Mouse (Mus musculus) right cerebral cortex, postnatal 14 days (tissue): ENCODE data around the gene Cdr2.
A peak's percentile ranks its signal among the peaks of the same experiment; 100 is the strongest.
"Not testable (repeated sequence)": the region's sequence is repeated elsewhere in the genome, so short reads cannot be mapped to it uniquely, and the experiment has no call there.

ENCODE experiments used
- DNase-seq: peaks from one replicate; pipeline ENCODE4 v3.0.0; 2022

The Cdr2 gene

DNA sequence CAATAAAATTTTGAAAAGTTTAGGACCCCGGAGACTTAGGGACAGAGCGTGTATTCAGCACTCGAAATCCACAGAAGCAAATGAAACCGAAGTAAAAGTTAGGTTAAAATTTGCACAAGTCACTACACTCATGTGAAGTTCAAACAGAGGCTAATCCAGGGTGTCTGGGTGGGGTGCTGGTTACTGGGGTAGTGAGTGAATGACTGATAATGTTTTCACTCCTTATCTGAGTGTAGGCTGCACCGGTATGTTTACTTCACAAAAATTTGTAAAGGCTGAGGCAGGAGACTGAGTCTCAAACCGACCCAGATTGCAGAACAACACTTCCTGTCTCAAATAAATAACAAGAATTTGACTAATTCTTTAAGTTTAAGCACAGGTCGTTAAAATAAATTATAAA lies 12.9 kb downstream of the Cdr2 start:
- DNase-seq: no peak

DNA sequence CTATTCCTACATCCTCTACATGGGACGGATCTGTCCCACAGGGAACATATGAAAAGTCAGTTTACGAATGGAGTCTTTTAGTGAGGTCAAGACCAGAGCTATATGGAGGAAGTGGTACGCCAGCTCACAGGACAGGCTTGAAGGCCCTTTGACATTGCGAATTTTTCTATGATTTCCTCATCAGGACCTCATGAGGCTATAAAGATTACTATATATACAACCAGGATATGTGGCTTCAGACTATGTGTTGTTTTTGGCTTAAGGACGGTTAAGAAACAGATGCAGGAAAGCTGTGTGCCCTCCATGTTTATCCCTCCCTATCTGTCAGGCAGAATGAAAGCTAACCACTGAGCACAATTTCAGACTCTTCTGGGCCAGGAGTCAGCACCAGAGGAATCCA lies 19.0 kb downstream of the Cdr2 start:
- no peak for DNase-seq

DNA sequence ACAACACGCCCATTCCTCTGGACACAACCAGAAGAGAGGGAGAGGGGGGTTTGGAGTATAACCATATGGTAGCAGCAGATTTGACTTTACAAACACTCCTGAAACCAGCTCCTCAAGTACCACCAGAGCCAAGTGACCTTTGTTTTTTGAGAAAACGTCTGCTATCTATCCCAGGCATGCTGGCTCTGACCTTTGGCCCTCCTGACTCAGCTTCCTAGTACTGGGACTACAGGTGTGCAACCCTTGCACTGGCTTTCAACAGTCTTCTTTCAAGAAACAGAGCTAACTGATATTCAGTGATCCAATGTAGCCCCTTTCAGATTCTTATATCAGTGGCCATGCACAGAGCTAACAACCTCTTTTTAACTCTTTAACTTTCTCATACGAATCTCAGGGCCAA lies 20.2 kb downstream of the Cdr2 start:
- DNase-seq: no peak

DNA sequence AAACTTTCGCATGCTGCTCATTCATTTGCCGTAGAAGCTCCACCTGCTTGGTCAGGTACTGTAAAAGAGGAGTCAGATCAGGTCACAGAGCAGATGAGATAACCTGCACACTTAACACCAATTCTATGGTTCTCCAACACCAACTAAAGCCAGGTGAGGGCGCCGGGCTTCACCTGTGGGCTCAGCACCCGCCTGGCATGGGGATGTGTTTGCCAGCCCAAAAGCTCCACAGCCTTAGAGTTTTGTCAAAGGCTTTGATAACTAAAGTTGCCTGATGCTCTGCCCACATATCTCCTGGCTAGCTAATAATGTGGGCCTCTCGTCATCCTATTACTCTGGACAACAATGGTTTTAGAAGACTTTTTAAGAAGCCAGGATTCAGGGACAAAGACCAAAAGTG lies 21.5 kb downstream of the Cdr2 start:
- no peak for DNase-seq

DNA sequence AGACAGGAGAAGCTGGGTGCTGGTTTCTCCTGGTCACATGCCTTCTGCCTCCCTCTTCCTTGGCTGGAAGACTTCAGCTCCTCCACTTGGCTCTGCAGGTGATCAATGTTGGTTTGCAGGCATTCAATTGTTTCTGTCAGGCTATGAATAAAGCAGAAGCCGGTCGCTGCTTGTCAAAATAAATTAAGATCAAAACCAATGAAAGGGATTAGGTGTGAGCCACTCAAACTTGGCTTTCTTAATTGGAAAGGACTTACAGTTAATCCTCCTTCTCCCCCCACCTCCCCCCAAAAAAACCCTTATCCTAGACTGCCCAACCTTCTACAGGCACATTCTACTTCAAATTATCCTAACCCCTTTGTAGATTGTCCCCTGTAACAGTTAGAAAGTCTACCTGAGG lies 22.0 kb downstream of the Cdr2 start:
- DNase-seq: no peak

DNA sequence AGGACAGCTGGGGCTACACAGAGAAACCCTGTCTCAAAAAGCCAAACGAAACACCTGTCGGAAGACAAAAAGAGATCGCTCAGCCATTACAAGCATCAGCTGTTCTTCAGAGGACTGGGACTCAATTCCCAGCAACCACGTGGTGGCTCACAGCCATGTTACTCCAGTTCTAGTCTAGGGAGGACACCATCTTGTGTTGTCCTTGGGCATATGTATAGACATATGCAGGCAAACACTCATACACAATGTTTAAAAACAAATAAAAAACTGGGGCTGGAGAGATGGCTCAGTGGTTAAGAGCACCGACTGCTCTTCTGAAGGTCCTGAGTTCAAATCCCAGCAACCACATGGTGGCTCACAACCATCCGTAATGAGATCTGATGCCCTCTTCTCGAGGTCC lies 28.5 kb downstream of the Cdr2 start:
- not testable (repeated sequence) for DNase-seq

DNA sequence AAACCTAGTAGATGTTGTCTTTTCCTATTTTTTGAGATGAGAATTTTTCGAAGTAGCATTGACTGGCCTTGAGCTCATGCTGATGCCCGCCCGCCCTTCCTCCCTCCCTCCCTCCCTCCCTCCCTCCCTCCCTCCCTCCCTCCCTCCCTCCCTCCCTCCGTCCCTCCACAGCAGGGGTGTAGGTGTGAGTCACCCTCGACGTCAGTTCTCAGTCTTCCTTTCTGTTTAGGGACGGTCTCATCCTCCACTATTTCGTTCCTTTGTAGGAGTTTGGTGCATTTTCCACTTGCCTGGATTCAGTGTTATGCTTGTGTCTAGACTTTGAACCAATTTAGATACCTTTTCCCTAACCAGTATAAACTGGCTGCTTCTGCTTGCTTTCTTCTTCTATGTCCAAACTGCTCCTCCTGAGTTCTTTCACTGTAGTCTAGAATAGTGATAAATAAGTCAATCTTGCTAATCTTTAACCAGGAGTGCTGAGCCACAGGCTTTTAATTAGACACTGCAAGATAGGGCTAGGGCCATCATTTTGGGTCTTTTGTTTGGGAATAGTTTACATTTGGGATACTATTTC lies 38.1 kb downstream of the Cdr2 start:
- DNase-seq: no peak

DNA sequence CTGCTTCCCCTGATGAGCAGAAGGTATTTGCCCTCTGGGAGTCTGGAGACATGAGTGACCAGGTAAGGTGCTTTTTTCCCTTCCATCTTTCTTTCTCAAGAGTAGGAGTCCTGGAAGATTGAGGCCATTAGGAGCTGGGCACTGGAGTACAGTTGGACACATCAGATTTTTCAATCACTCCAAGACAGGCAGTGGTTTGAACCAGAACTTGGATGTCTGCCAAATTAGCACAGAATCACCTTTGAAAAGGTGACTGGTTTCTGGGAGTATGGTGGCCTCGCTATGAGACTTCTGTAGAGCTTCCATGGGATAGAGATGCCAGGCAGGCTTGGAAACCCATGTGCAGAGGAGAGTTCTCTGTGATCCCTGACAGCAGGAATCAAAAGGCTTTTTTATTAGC lies 39.6 kb downstream of the Cdr2 start:
- DNase-seq: no peak

DNA sequence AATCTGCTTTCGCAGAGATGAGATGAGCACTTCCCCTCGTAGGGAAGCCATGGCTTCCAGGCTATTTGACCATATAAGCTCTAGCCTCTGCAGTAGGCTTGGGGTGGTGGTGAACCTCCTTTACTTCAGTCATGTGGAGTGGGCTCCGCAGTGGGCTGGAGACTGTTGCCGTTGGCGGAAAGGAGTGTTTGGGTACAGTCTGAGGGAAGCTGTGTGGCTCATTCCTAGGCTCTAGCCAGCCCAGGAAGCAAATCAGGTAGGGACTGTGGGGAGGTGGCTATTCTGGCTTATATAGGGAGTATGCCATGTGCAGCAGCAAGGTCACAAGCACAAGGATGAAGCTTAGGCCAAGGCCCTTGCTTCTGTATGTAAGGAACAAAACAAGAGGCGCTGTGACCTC lies 40.9 kb downstream of the Cdr2 start:
- no peak for DNase-seq

DNA sequence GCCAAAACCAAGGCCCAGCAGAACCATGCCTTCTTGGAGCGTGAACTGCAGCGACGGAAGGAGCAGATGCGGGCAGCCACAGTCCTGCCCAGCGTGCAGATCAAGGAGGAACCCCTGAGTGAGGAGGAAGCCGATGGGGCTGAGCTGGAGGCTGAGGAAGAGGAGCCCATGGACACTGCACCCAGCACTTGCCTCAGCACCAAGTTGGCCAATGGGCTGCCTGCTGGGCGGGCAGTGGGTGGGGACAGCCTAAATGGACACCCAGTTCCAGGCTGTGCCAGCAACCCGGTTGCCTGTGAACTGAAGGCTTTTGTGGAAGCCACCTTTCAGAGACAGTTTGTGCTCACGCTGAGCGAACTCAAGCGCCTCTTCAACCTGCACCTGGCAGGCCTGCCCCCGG lies 41.8 kb downstream of the Cdr2 start:
- no peak for DNase-seq

DNA sequence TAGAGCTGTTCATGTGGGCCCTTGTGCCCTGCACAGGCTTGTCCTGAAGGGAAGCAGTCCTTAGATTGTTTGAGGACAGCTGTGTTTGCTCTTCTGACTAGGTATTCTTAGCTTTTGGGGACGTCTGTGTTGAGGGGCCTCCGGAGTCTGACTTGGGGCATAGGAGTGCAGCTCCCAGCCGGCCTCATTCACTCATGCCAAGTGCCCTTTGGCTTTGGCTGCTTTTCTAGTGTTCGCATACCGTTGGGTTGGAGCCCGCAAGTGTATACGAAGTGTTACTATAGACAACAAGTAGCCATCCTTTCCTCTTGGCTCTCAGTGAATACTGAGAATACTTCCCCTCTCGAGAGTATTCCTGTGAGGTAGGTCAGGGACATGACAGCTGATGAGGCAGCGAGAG lies 43.9 kb downstream of the Cdr2 start:
- no peak for DNase-seq

DNA sequence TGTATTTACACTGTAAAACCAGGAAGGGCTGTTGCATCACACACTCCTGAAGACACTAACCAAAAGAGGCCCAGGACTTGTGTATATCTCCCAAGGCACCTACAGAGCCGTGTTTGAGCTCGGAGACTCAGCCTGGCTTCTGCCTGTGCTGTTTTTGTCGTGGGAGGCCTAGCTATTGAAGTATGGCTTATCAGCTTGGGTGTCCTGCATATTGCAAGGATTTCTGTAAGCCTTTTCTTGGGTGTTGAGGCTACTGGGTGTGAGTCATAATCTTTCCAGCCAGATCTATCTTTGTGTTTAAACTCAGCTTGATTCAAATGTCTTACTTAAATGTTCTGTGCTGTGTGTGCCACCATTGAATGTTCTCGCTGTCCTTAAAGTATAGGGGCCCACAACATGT lies 45.6 kb downstream of the Cdr2 start:
- no peak for DNase-seq

DNA sequence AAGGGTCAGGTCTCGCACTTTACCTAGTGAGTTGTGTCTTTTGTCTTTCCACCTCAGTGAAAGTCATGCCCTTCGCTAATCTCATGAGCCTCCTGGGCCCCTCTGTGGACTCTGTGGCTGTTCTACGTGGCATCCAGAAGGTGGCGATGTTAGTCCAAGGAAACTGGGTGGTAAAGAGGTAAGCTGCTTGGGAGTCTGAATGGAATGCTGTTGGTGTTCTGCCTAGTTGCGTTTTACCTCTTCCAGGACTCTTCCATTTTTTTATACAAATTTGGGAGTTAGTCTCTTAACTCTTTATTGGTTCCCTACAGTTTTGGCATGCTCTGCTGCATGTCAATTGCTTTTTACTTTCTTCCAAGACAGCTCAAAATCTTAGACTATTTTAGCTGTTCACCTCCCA lies 47.4 kb downstream of the Cdr2 start:
- DNase-seq: peak; percentile 21

DNA sequence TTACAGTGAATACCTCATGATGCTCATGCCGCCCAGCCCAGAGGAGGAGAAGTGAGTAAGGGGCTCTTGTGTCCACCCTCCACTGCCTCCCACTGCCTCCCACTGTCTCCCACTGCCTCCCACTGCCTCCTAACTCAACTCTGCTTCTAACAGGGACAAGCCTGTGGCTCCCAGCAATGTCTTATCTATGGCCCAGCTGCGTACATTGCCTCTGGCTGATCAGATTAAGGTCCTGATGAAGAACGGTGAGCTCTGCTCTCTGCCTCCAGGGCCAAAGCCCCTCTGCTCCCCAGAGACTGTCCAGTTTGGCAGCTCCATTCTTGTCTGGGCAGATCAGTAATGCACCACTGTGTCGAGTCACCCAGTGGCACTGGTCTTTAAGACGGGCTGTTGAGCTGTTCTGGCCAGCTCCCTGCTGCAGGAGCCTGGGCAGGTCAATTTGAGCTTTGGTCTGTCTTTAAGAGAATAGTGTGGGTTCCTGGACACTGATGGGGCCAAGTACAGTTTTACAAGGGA lies 48.4 kb downstream of the Cdr2 start:
- DNase-seq: no peak

DNA sequence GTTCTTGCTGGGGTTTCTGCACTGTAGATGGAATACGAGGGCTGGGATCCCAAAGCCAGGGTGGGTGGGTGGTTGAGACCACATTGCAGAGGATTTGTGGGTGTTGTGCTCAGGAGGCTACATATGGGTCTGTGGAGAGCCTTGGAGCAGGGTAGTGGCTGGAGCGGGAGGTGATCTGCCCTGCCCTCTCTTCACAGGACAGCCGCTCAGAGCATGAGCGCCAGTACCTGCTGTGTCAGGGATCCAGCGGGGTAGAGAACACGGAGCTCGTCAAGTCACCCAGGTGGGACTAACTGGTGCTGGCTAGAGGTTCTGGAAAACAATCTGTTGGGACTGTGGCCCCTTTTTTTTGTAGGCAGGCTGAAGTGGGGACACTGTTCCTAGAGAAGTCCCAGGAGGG lies 49.0 kb downstream of the Cdr2 start:
- no peak for DNase-seq

DNA sequence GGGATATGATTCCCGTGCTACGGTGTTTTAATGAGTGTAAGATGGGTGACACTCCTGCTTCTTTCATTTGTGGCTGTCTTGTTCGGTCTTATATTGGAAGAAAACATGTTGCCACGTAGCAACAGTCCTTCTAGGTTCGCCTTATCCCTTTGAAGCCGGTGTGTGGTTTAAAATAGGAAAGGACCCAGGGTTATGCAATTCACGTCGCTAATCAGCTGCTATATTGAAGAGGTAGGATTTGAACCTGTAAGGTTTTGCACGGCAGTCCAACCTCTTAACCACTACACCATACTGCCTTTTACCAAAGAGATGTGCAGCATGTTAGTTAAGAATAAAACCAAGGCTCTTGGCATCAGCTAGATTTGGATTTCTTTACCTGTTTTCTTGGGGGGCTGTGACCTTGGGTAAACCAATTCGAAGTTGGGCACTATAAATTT lies 63.6 kb downstream of the Cdr2 start:
- DNase-seq: no peak

DNA sequence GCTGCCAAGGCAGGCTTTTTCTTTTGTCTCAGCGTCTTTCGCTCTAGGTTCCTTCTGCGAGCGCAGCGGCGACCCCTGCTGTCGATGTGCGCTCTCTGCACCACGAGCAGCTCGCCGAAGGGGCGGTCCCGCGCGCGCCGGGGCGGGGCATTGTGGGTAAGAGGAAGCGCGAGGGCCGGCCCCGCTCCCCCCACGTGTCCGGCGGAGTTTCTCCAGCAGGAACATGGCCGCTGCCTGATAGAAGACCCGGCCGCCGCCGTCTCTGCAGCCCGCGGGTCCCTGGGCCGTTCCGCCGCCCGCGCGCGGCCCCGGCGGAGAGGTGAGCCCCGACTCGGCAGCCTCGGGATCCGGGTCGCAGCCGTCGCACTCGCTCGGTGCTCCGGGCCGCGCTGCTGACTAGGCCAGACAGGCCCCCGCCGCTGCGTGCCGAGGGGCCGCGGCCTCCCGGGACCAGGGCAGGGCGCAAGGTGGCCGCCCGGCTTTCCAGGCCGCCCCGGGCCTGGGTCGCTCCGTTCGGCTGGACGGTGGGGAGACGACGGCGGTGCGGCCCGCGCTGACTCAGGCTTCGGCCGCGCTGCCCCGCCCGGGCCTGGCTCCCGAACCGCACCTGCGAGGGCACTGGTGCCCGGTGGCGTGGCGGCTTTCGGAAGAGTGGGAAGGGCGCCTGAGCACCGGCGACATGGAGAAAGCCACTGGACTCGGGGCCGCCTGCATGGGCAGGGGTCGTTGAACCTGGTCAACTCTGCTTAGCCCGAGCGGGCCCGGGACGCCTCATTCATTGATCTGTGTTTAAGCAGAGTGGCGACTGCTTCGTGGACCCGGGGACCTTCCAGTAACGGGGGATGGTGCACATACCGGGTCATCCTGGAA lies 64.3 kb downstream of the Cdr2 start, which contains the start of gene Polr3e:
Gene Polr3e, plus strand, starts transcription at position 153 of the 870 bp plus-strand sequence.
- DNase-seq: peak; percentile 99

DNA sequence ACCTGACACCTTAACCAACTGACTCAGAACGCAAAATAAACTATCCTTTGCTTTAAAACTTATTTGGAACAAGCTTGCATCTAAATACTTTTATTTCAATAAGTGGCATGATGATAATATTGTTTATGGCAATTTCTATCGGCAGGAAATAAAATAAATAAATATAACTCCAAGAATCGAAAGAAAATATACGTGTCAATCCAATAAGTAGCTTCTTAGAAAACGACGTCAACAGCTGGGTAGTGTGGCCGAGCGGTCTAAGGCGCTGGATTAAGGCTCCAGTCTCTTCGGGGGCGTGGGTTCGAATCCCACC lies 64.9 kb downstream of the Cdr2 start:
- DNase-seq: no peak

DNA sequence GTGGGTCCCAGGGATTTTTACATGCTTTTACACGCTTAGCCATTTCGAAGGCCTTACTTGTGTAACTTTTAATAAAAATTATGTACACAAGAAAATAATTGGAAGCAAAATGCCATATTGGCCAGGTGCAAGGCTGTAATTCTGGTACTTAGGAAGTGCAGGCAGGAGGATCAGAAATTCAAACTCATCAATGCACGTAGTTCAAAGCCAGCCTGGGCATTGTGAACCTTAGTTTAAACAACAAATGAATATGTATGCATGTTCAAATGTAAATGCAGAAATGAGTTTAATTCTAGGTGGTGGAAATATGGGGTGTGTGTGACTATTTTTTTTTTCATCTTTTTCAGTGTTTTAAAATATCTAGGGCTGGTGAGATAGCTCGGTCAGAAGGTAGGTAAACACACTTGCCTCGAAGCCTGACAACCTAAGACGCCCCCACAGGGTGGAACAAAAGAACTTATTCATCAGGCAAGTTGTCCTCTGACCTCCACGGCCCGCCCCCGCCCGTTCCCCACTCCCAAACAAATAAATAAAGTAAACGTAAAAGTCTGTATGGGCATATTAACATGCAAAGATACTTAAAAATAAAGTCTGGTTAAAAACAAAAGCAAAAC lies 65.7 kb downstream of the Cdr2 start:
- DNase-seq: no peak

DNA sequence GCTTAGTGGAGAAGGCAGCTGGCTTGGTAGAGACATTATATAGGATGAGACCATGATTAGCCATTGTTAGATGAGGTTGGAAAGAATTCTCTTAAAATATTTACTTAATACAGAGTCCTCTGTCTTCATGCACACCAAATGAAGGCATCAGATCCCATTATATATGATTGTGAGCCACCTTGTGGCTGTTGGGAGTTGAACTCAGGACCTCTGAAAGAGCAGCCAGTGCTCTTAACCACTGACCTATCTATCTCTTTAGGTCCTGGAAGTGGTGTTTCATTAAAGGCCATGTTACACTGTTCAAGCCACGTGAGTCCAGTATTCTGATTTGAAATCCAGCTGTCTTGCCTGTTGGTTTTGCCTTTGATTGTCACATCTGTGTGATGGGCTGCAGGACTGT lies 68.8 kb downstream of the Cdr2 start:
- DNase-seq: no peak

DNA sequence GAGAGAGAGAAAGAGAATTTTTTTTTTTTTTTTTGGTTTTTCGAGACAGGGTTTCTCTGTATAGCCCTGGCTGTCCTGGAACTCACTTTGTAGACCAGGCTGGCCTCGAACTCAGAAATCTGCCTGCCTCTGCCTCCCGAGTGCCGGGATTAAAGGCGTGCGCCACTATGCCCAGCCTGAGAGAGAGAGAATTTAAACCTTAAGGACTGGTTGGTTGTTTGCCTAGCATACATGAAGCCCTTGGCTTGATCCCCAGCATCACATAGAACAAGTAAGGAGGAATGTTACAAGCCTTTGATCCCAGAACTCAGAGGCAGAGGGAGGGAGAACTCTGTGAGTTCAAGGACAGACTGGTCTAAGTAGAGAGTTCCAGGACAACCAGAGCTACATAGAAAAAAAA lies 70.8 kb downstream of the Cdr2 start:
- DNase-seq: not testable (repeated sequence)

DNA sequence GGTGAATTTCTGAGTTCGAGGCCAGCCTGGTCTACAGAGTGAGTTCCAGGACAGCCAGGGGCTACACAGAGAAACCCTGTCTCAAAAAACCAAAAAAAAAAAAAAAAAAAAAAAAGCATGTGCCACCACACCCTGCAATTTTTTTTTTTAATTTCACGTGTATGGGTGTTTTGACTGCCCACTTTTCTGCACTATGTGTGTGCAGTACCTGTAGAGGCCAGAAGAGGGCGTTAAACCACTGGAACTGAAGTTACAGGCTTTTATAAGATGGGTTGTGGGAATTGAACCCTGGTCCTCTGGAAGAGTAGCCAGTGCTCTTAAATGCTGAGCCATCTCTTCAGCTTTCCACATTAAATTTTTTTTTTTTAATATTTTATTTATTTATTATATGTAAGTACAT lies 71.9 kb downstream of the Cdr2 start:
- not testable (repeated sequence) for DNase-seq
